Comparison of ENCODE assay signal across 17 mouse cellular contexts in the genomic region with DNA sequence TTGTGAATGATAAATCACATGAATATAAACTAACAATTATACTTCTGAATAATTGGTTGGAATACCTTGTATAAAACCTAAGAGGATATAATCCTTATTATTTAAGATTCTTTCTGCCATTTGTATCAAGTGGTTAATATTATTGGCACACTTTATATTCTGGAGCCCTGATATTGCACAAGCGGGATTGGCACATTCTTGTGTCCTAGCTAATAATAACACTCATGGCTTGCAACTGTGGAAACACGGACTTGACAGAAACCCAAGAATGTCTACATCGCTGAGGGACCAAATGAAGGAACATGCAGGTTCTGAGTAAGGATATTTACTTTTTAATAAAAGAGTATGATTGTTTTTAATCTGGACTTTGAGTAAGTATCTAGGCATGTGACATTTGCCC.
A peak's percentile ranks its signal among the peaks of the same experiment; 100 is the strongest.
DNase-seq lines count a peak whose midpoint lies in the region; ATAC-seq lines count a peak whose summit lies in the region.
"Had no signal": no experiment of that assay in that cellular context is flagged by ENCODE, and none has a peak within 500 bp of the region (broad histone marks: within the 10 kb centered on the region; RNA-seq: fewer than 3 reads in every experiment).

No protein-coding gene starts in this region.

- H3K4me2 ChIP-seq in hindbrain, embryonic 13.5 days: no peak overlapping the region
- H3K4me2 ChIP-seq: forebrain, embryonic 13.5 days; limb, embryonic 13.5 days; midbrain, embryonic 11.5 days; neural tube, embryonic 15.5 days had no signal

- no peak overlapping the region for H3K4me3 ChIP-seq in hindbrain, embryonic 13.5 days
- H3K4me3 ChIP-seq: forebrain, embryonic 13.5 days; left cerebral cortex, adult 2 months; limb, embryonic 13.5 days; neural tube, embryonic 15.5 days had no signal

- no peak overlapping the region for H3K9ac ChIP-seq in hindbrain, embryonic 13.5 days
- H3K9ac ChIP-seq: forebrain, embryonic 13.5 days; limb, embryonic 13.5 days; neural tube, embryonic 15.5 days had no signal

- ATAC-seq in megakaryocyte progenitor cell, adult 5-6 weeks (replicated peaks; ENCODE audit: poor library complexity): no peak
- no peak for ATAC-seq in hindbrain, embryonic 13.5 days (ENCODE audit: low FRiP score)
- ATAC-seq: forebrain, embryonic 13.5 days; inflammation-experienced regulatory T-cells, adult 6 months; Patski had no signal

- H3K36me3 ChIP-seq in hindbrain, embryonic 13.5 days: no peaks in the 10 kb centered on the region
- H3K36me3 ChIP-seq: limb, embryonic 13.5 days; neural tube, embryonic 15.5 days had no signal

- peaks cover 4% of the 10 kb centered on the region; the same call in 1 of the 2 replicates for H3K9me3 ChIP-seq in hindbrain, embryonic 13.5 days
- H3K9me3 ChIP-seq: forebrain, embryonic 13.5 days; limb, embryonic 13.5 days; neural tube, embryonic 15.5 days had no signal

- no peaks in the 10 kb centered on the region for H3K27me3 ChIP-seq in hindbrain, embryonic 13.5 days
- H3K27me3 ChIP-seq: forebrain, embryonic 13.5 days; limb, embryonic 13.5 days; neural tube, embryonic 15.5 days had no signal

- no peaks in the 10 kb centered on the region for H3K4me1 ChIP-seq in hindbrain, embryonic 13.5 days (replicated peaks)
- H3K4me1 ChIP-seq: forebrain, embryonic 13.5 days; limb, embryonic 13.5 days; neural tube, embryonic 15.5 days had no signal

- WGBS in hindbrain, embryonic 13.5 days: 86% methylated on average over 3 of the region's 3 CpGs

- peak; percentile 51 for DNase-seq in adrenal gland, postnatal 10 days
- no peak for DNase-seq in adrenal gland, adult 8-10 months
- DNase-seq in lung, adult 18-20 months: peak; percentile 41 to 67
- DNase-seq in lung, postnatal 4 days: no peak
- peak; percentile 16 for DNase-seq in heart, postnatal 4 days
- no peak for DNase-seq in layer of hippocampus, postnatal 10 days (ENCODE audit: low spot score in 2 of 2)
- DNase-seq: cerebellum, adult 8-10 months; kidney, adult 9 months had no signal

- H3K27ac ChIP-seq in hindbrain, embryonic 13.5 days: no peak overlapping the region
- H3K27ac ChIP-seq: forebrain, embryonic 13.5 days; left cerebral cortex, adult 2 months; limb, embryonic 13.5 days; neural tube, embryonic 15.5 days had no signal

Comparison
In these comparisons a context has a peak if more than half of its experiments do, and no peak if none do; other contexts are left out.
1. DNase-seq: peak in adrenal gland, postnatal 10 days (single experiment), lung, adult 18-20 months (2 of 2) and heart, postnatal 4 days (single experiment); none in adrenal gland, adult 8-10 months (single experiment), lung, postnatal 4 days (0 of 2) and layer of hippocampus, postnatal 10 days (0 of 2).